Mouse (Mus musculus) embryonic facial prominence, embryonic 14.5 days (tissue): ENCODE measurements around the gene Tmem140. TPM values are rescaled to one million over a fixed set of nuclear protein-coding genes. Genes with fewer than 3 reads are reported as not detected.

ENCODE experiments used
- ATAC-seq: fragments of 200-750 bp; cut with Nextera tagmentation; 2 replicates; pipeline ENCODE4 v1.8.0; 2017; ENCODE audit warnings: low read depth, moderate number of reproducible peaks, moderate TSS enrichment
- DNase-seq: peaks from one replicate; pipeline ENCODE4 v3.0.0-alpha.2; 2015; ENCODE audit warnings: low spot score
- H3K27ac ChIP-seq: fragments of 300-500 bp; sonication (generic); replicated peaks from 2 replicates; pipeline ENCODE4 v1.5.1; 2014; ENCODE audit warnings: low read depth, mild to moderate bottlenecking, low read length, moderate library complexity
- H3K27me3 ChIP-seq: fragments of 300-500 bp; sonication (generic); replicated peaks from 2 replicates; pipeline ENCODE4 v1.6.1; 2014; ENCODE audit warnings: low read length; ENCODE audit not compliant: control insufficient read depth, insufficient read depth
- H3K36me3 ChIP-seq: fragments of 300-500 bp; sonication (generic); 2 replicates; pipeline ENCODE4 v1.6.1; 2014; ENCODE audit warnings: low read length, mixed read lengths; ENCODE audit not compliant: control insufficient read depth, insufficient read depth
- H3K4me1 ChIP-seq: fragments of 300-500 bp; sonication (generic); 2 replicates; pipeline ENCODE4 v1.6.1; 2014; ENCODE audit warnings: antibody characterized with exemption, low read length; ENCODE audit not compliant: control insufficient read depth, insufficient read depth
- H3K4me2 ChIP-seq: fragments of 300-500 bp; sonication (generic); 2 replicates; pipeline ENCODE4 v1.6.1; 2014; ENCODE audit warnings: low read depth, mild to moderate bottlenecking, low read length, moderate library complexity, mixed read lengths
- H3K4me3 ChIP-seq: fragments of 300-500 bp; sonication (generic); 2 replicates; pipeline ENCODE4 v1.5.1; 2014; ENCODE audit warnings: low read depth, mild to moderate bottlenecking, low read length
- H3K9ac ChIP-seq: fragments of 300-500 bp; sonication (generic); 2 replicates; pipeline ENCODE4 v1.6.1; 2014; ENCODE audit warnings: low read depth, mild to moderate bottlenecking, low read length, moderate library complexity, mixed read lengths
- H3K9me3 ChIP-seq: fragments of 300-500 bp; sonication (generic); 2 replicates; pipeline ENCODE4 v1.6.1; 2016; ENCODE audit warnings: low read length; ENCODE audit not compliant: control insufficient read depth
- WGBS: fragments of 180-500 bp; shearing (Covaris S2); extraction: QIAGEN DNeasy Blood & Tissue Kit; methylation state at CpG from one replicate; pipeline ENCODE4 v1.1.7; 2014; 5-methylcytosine and 5-hydroxymethylcytosine counted together
- polyA plus RNA-seq: library from polyadenylated mRNA; unstranded; fragments of >200 nt; fragmentation: Nextera tagmentation; extraction: Ambion mirVana; gene quantifications from 2 replicates; pipeline ENCODE4 v1.2.1, GENCODE M21; 2014

The Tmem140 gene
- polyA plus RNA-seq, 1 experiment from 2014 or later, result 2.4 TPM

GRCm38 (mm10) chr6:34872871-34873270, 9.9 kb downstream of the Tmem140 start:
- H3K4me1 ChIP-seq, result peaks cover 22% of the 10 kb centered on the region
- no peak for DNase-seq

GRCm38 (mm10) chr6:34874101-34874921, 11.4 kb downstream of the Tmem140 start:
- Histone ChIP-seq H3K27ac (peak overlapping the region; percentile 41), H3K4me1 (peaks cover 26% of the 10 kb centered on the region), H3K4me2 (no peak overlapping the region), H3K9ac (no peak overlapping the region), H3K4me3 (no peak overlapping the region), H3K27me3 (no peaks in the 10 kb centered on the region), H3K9me3 (no peaks in the 10 kb centered on the region), H3K36me3 (0 out of 2 replicates have a peak, but pooled peaks cover 2% of the 10 kb centered on the region)
- no peak for ATAC-seq
- DNase-seq, result peak; percentile 70
- WGBS, result 42% methylated on average over 21 of the region's 21 CpGs

More at GRCm38 (mm10) chr6:34872871-34873270, 9.9 kb downstream of the Tmem140 start:
- WGBS, result 84% methylated on average over 10 of the region's 10 CpGs
- Histone ChIP-seq H3K9ac (no peak overlapping the region), H3K27me3 (no peaks in the 10 kb centered on the region), H3K9me3 (no peaks in the 10 kb centered on the region), H3K27ac (no peak overlapping the region), H3K4me3 (no peak overlapping the region), H3K4me2 (no peak overlapping the region), H3K36me3 (no peaks in the 10 kb centered on the region)
- no peak for ATAC-seq

- Histone ChIP-seq H3K27ac (no peak overlapping the region), H3K4me3 (no peak overlapping the region), H3K4me2 (no peak overlapping the region), H3K36me3 (0 out of 2 replicates have a peak, but pooled peaks cover 4% of the 10 kb centered on the region), H3K4me1 (peaks cover 25% of the 10 kb centered on the region), H3K9me3 (no peaks in the 10 kb centered on the region), H3K9ac (no peak overlapping the region), H3K27me3 (no peaks in the 10 kb centered on the region)
- whole genome bisulfite sequencing, result 87% methylated on average over 15 of the region's 15 CpGs
- DNase-seq (no peak), ATAC-seq (no peak)
Observed at GRCm38 (mm10) chr6:34875268-34875761, 12.4 kb downstream of the Tmem140 start.

GRCm38 (mm10) chr6:34875966-34876834, 13.3 kb downstream of the Tmem140 start:
- Histone ChIP-seq H3K9me3 (no peaks in the 10 kb centered on the region), H3K4me2 (peak overlapping the region; percentile 62; the same call in 1 of the 2 replicates), H3K36me3 (peaks cover 13% of the 10 kb centered on the region), H3K4me1 (peaks cover 16% of the 10 kb centered on the region), H3K27me3 (no peaks in the 10 kb centered on the region), H3K27ac (no peak overlapping the region), H3K9ac (0 out of 2 replicates have a peak overlapping the region, but pooled peaks have one; percentile 81), H3K4me3 (0 out of 2 replicates have a peak overlapping the region, but pooled peaks have one; percentile 63)
- 64% methylated on average over 12 of the region's 12 CpGs for WGBS
- no peak for DNase-seq
- no peak for ATAC-seq

GRCm38 (mm10) chr6:34876835-34877156, 13.8 kb downstream of the Tmem140 start:
- Histone ChIP-seq H3K9me3 (no peaks in the 10 kb centered on the region), H3K36me3 (peaks cover 17% of the 10 kb centered on the region), H3K4me2 (peak overlapping the region; percentile 62), H3K9ac (peak overlapping the region; percentile 81), H3K4me1 (peaks cover 15% of the 10 kb centered on the region), H3K27me3 (no peaks in the 10 kb centered on the region), H3K27ac (peak overlapping the region; percentile 89; the same call in 1 of the 2 replicates), H3K4me3 (peak overlapping the region; percentile 63)
- DNase-seq, result no peak
- no peak for ATAC-seq
- 35% methylated on average over 2 of the region's 2 CpGs for WGBS

- Histone ChIP-seq H3K9ac (peak within 1 kb of the TSS; percentile 81), H3K4me2 (peak within 1 kb of the TSS; percentile 62), H3K4me1 (peaks cover 15% of the 10 kb centered on the region), H3K27ac (peak within 1 kb of the TSS; percentile 89), H3K9me3 (no peaks in the 10 kb centered on the region), H3K4me3 (peak within 1 kb of the TSS; percentile 63), H3K36me3 (peaks cover 17% of the 10 kb centered on the region), H3K27me3 (no peaks in the 10 kb centered on the region)
- DNase-seq (peak; percentile 95), ATAC-seq (peak; percentile 93)
- under 1% methylated on average over 40 of the region's 56 CpGs for WGBS
Observed at GRCm38 (mm10) chr6:34877509-34878321, 14.8 kb downstream of the Tmem140 start, which contains the start of gene Cyren. Gene Cyren, minus strand, starts transcription at chr6:34878060.

GRCm38 (mm10) chr6:34879101-34879740, 16.3 kb downstream of the Tmem140 start:
- Histone ChIP-seq H3K9me3 (no peaks in the 10 kb centered on the region), H3K36me3 (peaks cover 25% of the 10 kb centered on the region), H3K4me1 (peaks cover 15% of the 10 kb centered on the region), H3K9ac (no peak overlapping the region), H3K27me3 (no peaks in the 10 kb centered on the region), H3K4me3 (no peak overlapping the region), H3K4me2 (no peak overlapping the region), H3K27ac (no peak overlapping the region)
- ATAC-seq (no peak), DNase-seq (no peak)
- 74% methylated on average over 16 of the region's 16 CpGs for WGBS
